Mouse (Mus musculus): ENCODE measurements around the gene Saysd1. TPM values are rescaled to one million over a fixed set of nuclear protein-coding genes. Genes with fewer than 3 reads are reported as not detected.
A peak's percentile ranks its signal among the peaks of the same experiment; 100 is the strongest.

Saysd1 gene
- polyA plus RNA-seq, 1 experiment from 2014 or later: 11.2 TPM

DNA sequence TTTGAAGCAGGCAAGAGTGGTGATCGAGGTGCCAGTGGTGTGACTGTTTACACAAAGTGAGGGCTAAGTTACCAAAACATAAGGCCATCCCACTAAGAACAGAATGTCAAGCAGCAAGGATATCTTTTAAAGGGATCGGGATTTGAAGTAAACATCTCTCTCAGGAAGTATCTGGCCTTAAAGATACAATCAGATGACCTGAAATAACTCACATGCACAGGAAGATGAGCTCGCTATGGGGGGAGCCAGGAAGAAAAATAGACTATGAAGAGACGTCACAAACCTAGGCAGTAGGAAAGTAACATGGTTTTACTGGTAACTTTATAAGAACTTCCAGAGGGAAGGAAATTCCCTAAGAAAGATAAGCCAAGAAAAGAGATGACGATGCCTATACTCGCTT, 32.1 kb downstream of the Saysd1 start:
- H3K9me3 ChIP-seq (ENCODE audit: control insufficient read depth, low read length): no peaks in the 10 kb centered on the region
- H3K4me3 ChIP-seq (ENCODE audit: low read length): no peak overlapping the region
- no peak overlapping the region for H3K9ac ChIP-seq (ENCODE audit: low read depth, low read length)
- no peak for ATAC-seq (ENCODE audit: low FRiP score, low TSS enrichment)
- H3K4me2 ChIP-seq (replicated peaks; ENCODE audit: low read depth, low read length): no peak overlapping the region
- no peaks in the 10 kb centered on the region for H3K4me1 ChIP-seq (ENCODE audit: control insufficient read depth, insufficient read depth, low read length)
- no peaks in the 10 kb centered on the region for H3K36me3 ChIP-seq (ENCODE audit: control insufficient read depth, insufficient read depth, low read length)
- no peaks in the 10 kb centered on the region for H3K27me3 ChIP-seq (ENCODE audit: control insufficient read depth, insufficient read depth, low read length)
- no peak overlapping the region for H3K27ac ChIP-seq (ENCODE audit: low read depth, low read length)
- 78% methylated on average over 6 of the region's 6 CpGs for WGBS

DNA sequence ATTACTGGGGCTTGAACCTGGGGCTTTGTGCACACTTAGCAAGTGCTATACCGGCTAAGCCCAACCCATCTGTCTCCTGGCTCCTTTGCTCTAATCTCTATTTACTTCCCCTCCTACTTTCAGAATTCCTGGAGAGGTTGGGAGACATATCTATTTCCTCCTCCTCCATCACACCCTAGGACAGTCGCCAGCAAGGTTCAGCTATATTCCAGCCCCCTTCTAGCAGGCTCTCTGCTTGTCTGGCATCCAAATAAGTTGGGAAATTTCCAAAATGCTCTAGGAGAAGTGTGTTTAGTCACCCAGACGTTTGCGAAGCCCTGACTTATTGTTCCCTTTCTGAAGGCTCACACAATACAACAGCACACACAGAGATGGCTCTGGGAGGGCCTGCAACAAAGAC, 35.1 kb downstream of the Saysd1 start:
- H3K36me3 ChIP-seq (ENCODE audit: control insufficient read depth, insufficient read depth, low read length): no peaks in the 10 kb centered on the region
- no peaks in the 10 kb centered on the region for H3K4me1 ChIP-seq (ENCODE audit: control insufficient read depth, insufficient read depth, low read length)
- no peak overlapping the region for H3K27ac ChIP-seq (ENCODE audit: low read depth, low read length)
- H3K9ac ChIP-seq (ENCODE audit: low read depth, low read length): no peak overlapping the region
- no peaks in the 10 kb centered on the region for H3K9me3 ChIP-seq (ENCODE audit: control insufficient read depth, low read length)
- ATAC-seq (ENCODE audit: low FRiP score, low TSS enrichment): no peak
- H3K4me3 ChIP-seq (ENCODE audit: low read length): no peak overlapping the region
- WGBS: 68% methylated on average over 4 of the region's 4 CpGs
- no peaks in the 10 kb centered on the region for H3K27me3 ChIP-seq (ENCODE audit: control insufficient read depth, insufficient read depth, low read length)
- H3K4me2 ChIP-seq (replicated peaks; ENCODE audit: low read depth, low read length): no peak overlapping the region

DNA sequence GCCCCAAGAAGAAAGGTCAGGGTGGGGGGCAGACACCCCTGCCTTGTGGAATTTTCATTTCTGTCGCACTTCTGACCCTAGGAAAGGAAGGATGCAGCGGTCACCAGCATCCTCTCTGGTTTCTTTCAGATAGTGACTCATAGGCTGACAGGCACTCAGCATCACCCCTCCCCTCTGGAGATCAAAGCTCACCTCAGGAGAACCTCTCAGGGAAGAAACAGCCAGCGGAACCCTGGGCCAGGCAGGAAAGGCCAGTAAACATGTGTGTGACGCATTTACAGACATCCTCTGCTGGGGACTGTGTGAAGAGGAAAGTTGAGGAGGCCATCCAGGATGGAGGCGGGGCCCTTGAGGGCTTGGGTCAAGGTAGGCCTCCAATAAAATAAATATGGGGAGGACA, 40.3 kb downstream of the Saysd1 start:
- H3K4me2 ChIP-seq (replicated peaks; ENCODE audit: low read depth, low read length): no peak overlapping the region
- no peak for ATAC-seq (ENCODE audit: low FRiP score, low TSS enrichment)
- 43% methylated on average over 5 of the region's 5 CpGs for WGBS
- no peak overlapping the region for H3K4me3 ChIP-seq (ENCODE audit: low read length)
- no peaks in the 10 kb centered on the region for H3K36me3 ChIP-seq (ENCODE audit: control insufficient read depth, insufficient read depth, low read length)
- H3K9ac ChIP-seq (ENCODE audit: low read depth, low read length): no peak overlapping the region
- H3K9me3 ChIP-seq (ENCODE audit: control insufficient read depth, low read length): no peaks in the 10 kb centered on the region
- H3K27me3 ChIP-seq (ENCODE audit: control insufficient read depth, insufficient read depth, low read length): no peaks in the 10 kb centered on the region
- no peaks in the 10 kb centered on the region for H3K4me1 ChIP-seq (ENCODE audit: control insufficient read depth, insufficient read depth, low read length)
- H3K27ac ChIP-seq (ENCODE audit: low read depth, low read length): no peak overlapping the region

GRCm38 (mm10) chr14:20094942-20095341, 43.4 kb downstream of the Saysd1 start:
- H3K27me3 ChIP-seq (ENCODE audit: control insufficient read depth, insufficient read depth, low read length): no peaks in the 10 kb centered on the region
- H3K9me3 ChIP-seq (ENCODE audit: control insufficient read depth, low read length): no peaks in the 10 kb centered on the region
- no peaks in the 10 kb centered on the region for H3K36me3 ChIP-seq (ENCODE audit: control insufficient read depth, insufficient read depth, low read length)
- no peak overlapping the region for H3K27ac ChIP-seq (ENCODE audit: low read depth, low read length)
- ATAC-seq (ENCODE audit: low FRiP score, low TSS enrichment): no peak
- WGBS: 42% methylated on average over 5 of the region's 5 CpGs
- H3K4me3 ChIP-seq (ENCODE audit: low read length): no peak overlapping the region
- no peaks in the 10 kb centered on the region for H3K4me1 ChIP-seq (ENCODE audit: control insufficient read depth, insufficient read depth, low read length)
- H3K4me2 ChIP-seq (replicated peaks; ENCODE audit: low read depth, low read length): no peak overlapping the region
- no peak overlapping the region for H3K9ac ChIP-seq (ENCODE audit: low read depth, low read length)

DNA sequence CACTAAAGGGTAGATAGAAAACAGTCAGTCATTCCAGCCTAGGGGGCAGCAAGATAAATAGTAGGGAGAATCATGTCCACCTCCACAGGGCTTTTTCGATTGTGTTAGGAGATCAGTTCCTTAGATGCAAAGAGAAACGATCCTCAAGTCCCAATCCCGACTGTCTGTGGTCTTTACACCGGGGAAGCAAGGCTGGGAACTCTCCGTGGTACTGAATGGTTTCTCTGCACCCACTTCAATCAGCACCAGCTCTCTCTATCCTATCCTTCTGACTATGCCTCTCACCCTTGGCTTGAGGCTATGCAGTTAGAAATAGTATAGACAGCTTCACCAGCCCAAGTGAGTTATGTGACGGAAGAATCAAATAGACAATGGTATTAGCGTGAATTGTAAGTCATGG, 44.8 kb downstream of the Saysd1 start:
- 20% methylated on average over 7 of the region's 7 CpGs for WGBS
- Histone ChIP-seq H3K4me1 (ENCODE audit: control insufficient read depth, insufficient read depth, low read length) (no peaks in the 10 kb centered on the region), H3K4me2 (replicated peaks; ENCODE audit: low read depth, low read length) (no peak overlapping the region), H3K27me3 (ENCODE audit: control insufficient read depth, insufficient read depth, low read length) (no peaks in the 10 kb centered on the region), H3K27ac (ENCODE audit: low read depth, low read length) (no peak overlapping the region), H3K4me3 (ENCODE audit: low read length) (no peak overlapping the region), H3K9me3 (ENCODE audit: control insufficient read depth, low read length) (no peaks in the 10 kb centered on the region), H3K36me3 (ENCODE audit: control insufficient read depth, insufficient read depth, low read length) (no peaks in the 10 kb centered on the region), H3K9ac (ENCODE audit: low read depth, low read length) (no peak overlapping the region)
- no peak for ATAC-seq (ENCODE audit: low FRiP score, low TSS enrichment)

- Histone ChIP-seq H3K27me3 (ENCODE audit: control insufficient read depth, insufficient read depth, low read length) (no peaks in the 10 kb centered on the region), H3K9ac (ENCODE audit: low read depth, low read length) (no peak overlapping the region), H3K4me3 (ENCODE audit: low read length) (no peak overlapping the region), H3K36me3 (ENCODE audit: control insufficient read depth, insufficient read depth, low read length) (no peaks in the 10 kb centered on the region), H3K9me3 (ENCODE audit: control insufficient read depth, low read length) (no peaks in the 10 kb centered on the region), H3K4me2 (replicated peaks; ENCODE audit: low read depth, low read length) (no peak overlapping the region), H3K4me1 (ENCODE audit: control insufficient read depth, insufficient read depth, low read length) (peaks cover 15% of the 10 kb centered on the region; the same call in 1 of the 2 replicates), H3K27ac (ENCODE audit: low read depth, low read length) (no peak overlapping the region)
- no peak for ATAC-seq (ENCODE audit: low FRiP score, low TSS enrichment)
Measured at GRCm38 (mm10) chr14:20084335-20084734, 54.0 kb downstream of the Saysd1 start.

DNA sequence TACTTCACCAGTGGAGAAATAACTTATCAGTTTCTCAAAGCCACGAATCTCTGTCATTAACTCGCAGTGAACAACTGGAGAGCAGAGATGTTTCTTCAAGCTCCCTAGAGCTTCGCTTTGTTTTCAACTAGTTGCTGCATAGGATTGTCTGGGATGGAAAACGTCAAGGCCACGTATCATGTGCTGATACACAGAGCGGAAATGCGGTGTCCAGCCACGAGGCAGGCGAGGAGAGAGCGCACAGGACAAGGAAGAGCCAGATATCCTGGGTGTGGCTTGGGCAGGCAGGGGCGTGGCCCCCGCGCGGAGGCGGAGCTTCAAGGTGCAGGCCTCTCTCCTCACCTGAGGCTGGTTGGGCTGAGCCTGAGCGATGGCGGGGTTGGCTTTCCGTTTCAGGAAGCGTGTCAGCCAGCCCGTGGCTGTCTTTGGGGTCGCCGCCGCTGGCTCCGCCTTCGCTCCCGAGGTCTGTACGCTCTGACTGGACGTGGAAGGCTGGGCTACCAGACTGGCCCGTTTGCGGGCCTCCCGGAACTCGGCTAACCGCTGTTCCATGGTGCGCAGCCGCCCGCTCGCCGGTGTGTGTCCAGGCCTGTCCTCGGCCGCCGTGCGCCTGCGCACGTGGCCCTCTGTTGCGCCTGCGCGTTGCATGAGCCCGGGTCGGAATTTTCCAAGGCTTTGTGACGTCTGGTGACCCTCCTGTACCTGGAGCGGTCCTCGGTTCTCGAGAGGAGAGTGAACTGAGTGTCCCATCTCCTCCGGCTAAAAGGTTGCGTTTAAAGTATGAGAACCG, 55.6 kb downstream of the Saysd1 start:
- Histone ChIP-seq H3K27ac (ENCODE audit: low read depth, low read length) (peak overlapping the region; percentile 98), H3K27me3 (ENCODE audit: control insufficient read depth, insufficient read depth, low read length) (no peaks in the 10 kb centered on the region), H3K4me3 (ENCODE audit: low read length) (peak overlapping the region; percentile 59), H3K4me2 (replicated peaks; ENCODE audit: low read depth, low read length) (peak overlapping the region; percentile 88), H3K36me3 (ENCODE audit: control insufficient read depth, insufficient read depth, low read length) (no peaks in the 10 kb centered on the region), H3K4me1 (ENCODE audit: control insufficient read depth, insufficient read depth, low read length) (peaks cover 15% of the 10 kb centered on the region; the same call in 1 of the 2 replicates), H3K9ac (ENCODE audit: low read depth, low read length) (peak overlapping the region; percentile 80), H3K9me3 (ENCODE audit: control insufficient read depth, low read length) (no peaks in the 10 kb centered on the region)
- ATAC-seq (ENCODE audit: low FRiP score, low TSS enrichment): peak; percentile 98
- WGBS: 2% methylated on average over 56 of the region's 56 CpGs

DNA sequence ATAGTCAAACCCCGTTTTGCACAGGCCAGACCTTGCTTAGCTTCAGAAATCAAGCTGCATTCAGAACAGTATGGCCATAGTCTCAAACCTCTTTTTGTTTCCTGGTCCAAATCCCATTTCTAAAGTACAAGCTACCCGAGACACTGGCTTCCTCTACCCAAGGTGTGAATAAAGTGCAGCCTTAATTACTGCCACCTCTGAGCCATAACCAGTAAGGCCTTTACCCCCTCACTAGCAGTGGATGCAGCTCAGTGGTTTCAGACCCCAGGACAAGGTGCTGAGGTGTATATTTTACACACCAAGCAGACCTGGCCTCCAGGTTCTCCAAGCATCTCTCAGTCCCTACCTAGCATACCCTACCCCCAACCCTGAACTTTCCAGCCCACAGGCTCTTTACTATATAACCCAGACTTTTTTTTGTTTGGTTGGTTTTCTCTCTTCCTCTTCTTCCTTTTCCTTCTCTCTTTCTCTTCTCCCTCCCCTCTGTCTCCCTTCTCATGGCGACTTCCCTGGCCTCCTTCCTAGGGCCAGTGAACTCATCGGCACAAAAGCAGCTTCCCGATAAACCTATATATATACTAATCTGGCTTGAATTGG, 56.3 kb downstream of the Saysd1 start:
- no peak for ATAC-seq (ENCODE audit: low FRiP score, low TSS enrichment)
- Histone ChIP-seq H3K9ac (ENCODE audit: low read depth, low read length) (peak overlapping the region; percentile 80), H3K9me3 (ENCODE audit: control insufficient read depth, low read length) (no peaks in the 10 kb centered on the region), H3K4me3 (ENCODE audit: low read length) (peak overlapping the region; percentile 59), H3K36me3 (ENCODE audit: control insufficient read depth, insufficient read depth, low read length) (no peaks in the 10 kb centered on the region), H3K4me2 (replicated peaks; ENCODE audit: low read depth, low read length) (peak overlapping the region; percentile 88), H3K27me3 (ENCODE audit: control insufficient read depth, insufficient read depth, low read length) (no peaks in the 10 kb centered on the region), H3K27ac (ENCODE audit: low read depth, low read length) (peak overlapping the region; percentile 98), H3K4me1 (ENCODE audit: control insufficient read depth, insufficient read depth, low read length) (peaks cover 15% of the 10 kb centered on the region; the same call in 1 of the 2 replicates)
- WGBS: 78% methylated on average over 5 of the region's 5 CpGs

- Histone ChIP-seq H3K27me3 (ENCODE audit: control insufficient read depth, insufficient read depth, low read length) (no peaks in the 10 kb centered on the region), H3K9ac (ENCODE audit: low read depth, low read length) (no peak overlapping the region), H3K9me3 (ENCODE audit: control insufficient read depth, low read length) (no peaks in the 10 kb centered on the region), H3K4me3 (ENCODE audit: low read length) (no peak overlapping the region), H3K4me1 (ENCODE audit: control insufficient read depth, insufficient read depth, low read length) (peaks cover 15% of the 10 kb centered on the region; the same call in 1 of the 2 replicates), H3K27ac (ENCODE audit: low read depth, low read length) (no peak overlapping the region), H3K4me2 (replicated peaks; ENCODE audit: low read depth, low read length) (no peak overlapping the region), H3K36me3 (ENCODE audit: control insufficient read depth, insufficient read depth, low read length) (no peaks in the 10 kb centered on the region)
- ATAC-seq (ENCODE audit: low FRiP score, low TSS enrichment): no peak
- 69% methylated on average over 1 of the region's 1 CpGs for WGBS
Measured at GRCm38 (mm10) chr14:20081084-20081483, 57.2 kb downstream of the Saysd1 start.
